Mouse (Mus musculus): ENCODE measurements around the gene Ttll3.
A peak's percentile ranks its signal among the peaks of the same experiment; 100 is the strongest.

Ttll3 gene

GRCm38 (mm10) chr6:113388960-113389359 lies at the start of gene Ttll3:
Ttll3 (plus strand) TSS chr6:113389260.
- DNase-seq (ENCODE audit: inconsistent age in 2 of 2, low spot score in 1 of 2), result no peak

GRCm38 (mm10) chr6:113341574-113341973 lies 47.5 kb upstream of the Ttll3 start:
- peak; percentile 29 to 57 for DNase-seq (ENCODE audit: inconsistent age in 2 of 2, low spot score in 1 of 2)

GRCm38 (mm10) chr6:113342297-113342696 lies 46.8 kb upstream of the Ttll3 start:
- peak in 1 of 2 experiments; percentile 49 for DNase-seq (ENCODE audit: inconsistent age in 2 of 2, low spot score in 1 of 2)

GRCm38 (mm10) chr6:113343177-113344092 lies 45.6 kb upstream of the Ttll3 start, which contains the start of gene Camk1:
Camk1 (minus strand) TSS chr6:113343984.
- peak; percentile 91 to 96 for DNase-seq (ENCODE audit: inconsistent age in 2 of 2, low spot score in 1 of 2)

GRCm38 (mm10) chr6:113344321-113344720 lies 44.7 kb upstream of the Ttll3 start:
- peak; percentile 81 to 91 for DNase-seq (ENCODE audit: inconsistent age in 2 of 2, low spot score in 1 of 2)

GRCm38 (mm10) chr6:113346897-113347296 lies 42.2 kb upstream of the Ttll3 start:
- DNase-seq (ENCODE audit: inconsistent age in 2 of 2, low spot score in 1 of 2), result no peak

GRCm38 (mm10) chr6:113350538-113350937 lies 38.5 kb upstream of the Ttll3 start:
- DNase-seq (ENCODE audit: inconsistent age in 2 of 2, low spot score in 1 of 2), result no peak

- DNase-seq (ENCODE audit: inconsistent age in 2 of 2, low spot score in 1 of 2), result peak in 1 of 2 experiments; percentile 16
Observed at GRCm38 (mm10) chr6:113351161-113351560, 37.9 kb upstream of the Ttll3 start.

GRCm38 (mm10) chr6:113351653-113352052 lies 37.4 kb upstream of the Ttll3 start:
- DNase-seq (ENCODE audit: inconsistent age in 2 of 2, low spot score in 1 of 2), result peak in 1 of 2 experiments; percentile 19

GRCm38 (mm10) chr6:113352820-113353219 lies 36.2 kb upstream of the Ttll3 start:
- peak in 1 of 2 experiments; percentile 56 for DNase-seq (ENCODE audit: inconsistent age in 2 of 2, low spot score in 1 of 2)

GRCm38 (mm10) chr6:113353696-113354095 lies 35.4 kb upstream of the Ttll3 start:
- peak in 1 of 2 experiments; percentile 19 for DNase-seq (ENCODE audit: inconsistent age in 2 of 2, low spot score in 1 of 2)

GRCm38 (mm10) chr6:113361476-113361875 lies 27.6 kb upstream of the Ttll3 start:
- no peak for DNase-seq (ENCODE audit: inconsistent age in 2 of 2, low spot score in 1 of 2)

GRCm38 (mm10) chr6:113362241-113362640 lies 26.8 kb upstream of the Ttll3 start:
- DNase-seq (ENCODE audit: inconsistent age in 2 of 2, low spot score in 1 of 2), result no peak

GRCm38 (mm10) chr6:113364518-113365135 lies 24.4 kb upstream of the Ttll3 start:
- peak in 1 of 2 experiments; percentile 85 for DNase-seq (ENCODE audit: inconsistent age in 2 of 2, low spot score in 1 of 2)

GRCm38 (mm10) chr6:113366639-113367038 lies 22.4 kb upstream of the Ttll3 start:
- no peak for DNase-seq (ENCODE audit: inconsistent age in 2 of 2, low spot score in 1 of 2)

- DNase-seq (ENCODE audit: inconsistent age in 2 of 2, low spot score in 1 of 2), result no peak
Observed at GRCm38 (mm10) chr6:113367574-113367973, 21.5 kb upstream of the Ttll3 start.

GRCm38 (mm10) chr6:113368124-113368523 lies 20.9 kb upstream of the Ttll3 start:
- no peak for DNase-seq (ENCODE audit: inconsistent age in 2 of 2, low spot score in 1 of 2)

GRCm38 (mm10) chr6:113368577-113368976 lies 20.5 kb upstream of the Ttll3 start:
- DNase-seq (ENCODE audit: inconsistent age in 2 of 2, low spot score in 1 of 2), result peak in 1 of 2 experiments; percentile 43

GRCm38 (mm10) chr6:113370194-113370929 lies 18.7 kb upstream of the Ttll3 start:
- DNase-seq (ENCODE audit: inconsistent age in 2 of 2, low spot score in 1 of 2), result no peak

GRCm38 (mm10) chr6:113373491-113373890 lies 15.6 kb upstream of the Ttll3 start:
- peak in 1 of 2 experiments; percentile 68 for DNase-seq (ENCODE audit: inconsistent age in 2 of 2, low spot score in 1 of 2)

GRCm38 (mm10) chr6:113377172-113377495 lies 11.9 kb upstream of the Ttll3 start:
- DNase-seq (ENCODE audit: inconsistent age in 2 of 2, low spot score in 1 of 2), result no peak
